Mouse (Mus musculus) embryonic fibroblast, embryonic 13.5 days (primary cell): Measurements from ENCODE around the gene Gm17651.

Experiments used
- CTCF ChIP-seq: IDR thresholded peaks from 2 replicates; pipeline ENCODE4 v1.5.1; 2011; ENCODE audit warnings: mild to moderate bottlenecking, control low read depth, low read length, moderate library complexity, borderline replicate concordance; ENCODE audit not compliant: insufficient read depth
- POLR2A ChIP-seq: IDR thresholded peaks from 2 replicates; pipeline ENCODE4 v1.6.1; 2011; ENCODE audit warnings: low read depth, mild to moderate bottlenecking, control low read depth, low read length, moderate library complexity

DNA sequence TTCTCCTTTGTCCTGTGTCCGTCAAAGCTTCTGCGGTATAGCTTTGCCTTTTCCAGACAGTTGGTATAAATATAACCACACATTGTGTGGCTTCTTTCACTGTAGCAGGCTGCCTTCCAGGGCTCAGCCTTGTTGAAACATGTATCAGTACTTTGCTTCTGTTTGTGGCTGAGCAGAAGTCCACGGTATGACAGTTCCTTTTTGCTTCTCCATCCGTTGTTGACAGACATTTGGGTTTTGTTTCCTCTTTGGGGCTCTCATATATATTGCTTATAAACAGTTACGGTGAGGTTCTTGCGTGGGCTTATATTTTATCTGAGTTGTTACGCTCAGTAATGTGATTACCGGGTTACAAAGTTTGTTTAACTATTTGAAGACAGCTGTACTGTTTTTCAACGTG is 9.0 kb downstream of the Gm17651 start:
- TF ChIP-seq CTCF (no peak), POLR2A (no peak)
